Mouse (Mus musculus) adrenal gland, postnatal 14 days (tissue): ENCODE data around the gene Sigirr. TPM values are rescaled to one million over a fixed set of nuclear protein-coding genes. Genes with fewer than 3 reads are reported as not detected.
A peak's percentile ranks its signal among the peaks of the same experiment; 100 is the strongest.

ENCODE experiments used
- DNase-seq: peaks from one replicate; pipeline ENCODE4 v3.0.0; 2021; ENCODE audit warnings: mixed read lengths
- long read RNA-seq, 2 experiments: library from polyadenylated mRNA; stranded (forward); transcript quantifications; one replicate each; pipeline ENCODE4 v2.0.0; 2021
- total RNA-seq: library from RNA; stranded (reverse); gene quantifications from 2 replicates; pipeline ENCODE4 v1.2.3, GENCODE M21; 2021

Gene Sigirr
- 7.5 and 10.0 TPM in 2 replicates for total RNA-seq
- long read RNA-seq, experiment 1, partial matches to known transcripts, result 2 of 9 reads
- long read RNA-seq, experiment 1, other reads (novel, unspliced or antisense), result 7 of 9 reads
- long read RNA-seq, experiment 2, partial matches to known transcripts, result 2 of 8 reads
- long read RNA-seq, experiment 2, other reads (novel, unspliced or antisense), result 5 of 8 reads

DNA sequence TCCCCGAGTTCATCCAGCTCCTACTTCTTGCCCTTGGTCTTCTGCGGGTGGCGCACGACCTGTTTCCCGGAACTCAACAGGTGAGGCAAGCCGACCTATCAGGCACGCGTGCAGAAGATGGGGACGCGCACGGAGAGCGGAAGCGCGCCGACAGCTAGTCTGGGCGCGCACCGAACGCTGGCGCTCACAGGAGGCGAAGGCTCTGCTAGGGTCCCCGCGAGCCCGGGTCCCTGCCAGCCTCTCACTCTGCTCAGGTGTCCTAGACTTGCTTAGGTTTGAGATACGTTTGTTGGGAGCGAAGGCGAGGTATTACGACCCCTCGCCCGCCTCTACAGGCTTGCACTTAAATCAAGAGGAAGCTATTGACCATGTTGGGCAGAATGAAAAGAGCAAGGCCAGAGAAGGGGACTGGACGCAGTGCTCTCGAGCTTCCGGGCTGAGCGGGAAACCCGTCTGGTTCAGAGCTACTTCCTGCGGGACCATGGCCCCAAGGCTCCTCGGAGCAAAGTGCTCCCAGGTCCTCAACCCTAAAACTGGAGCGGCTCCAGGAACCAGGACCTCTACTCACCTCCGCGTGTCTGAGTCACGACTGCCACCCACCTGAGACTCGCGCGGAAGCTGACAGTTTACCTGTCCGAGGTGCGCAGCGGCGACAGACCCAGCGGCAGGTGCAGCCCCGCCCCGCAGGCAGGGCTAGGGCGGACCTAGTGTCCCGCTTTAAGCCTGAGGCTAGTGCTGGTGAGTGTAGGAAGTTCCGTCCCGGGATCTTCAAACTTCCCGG lies at the start of gene Sigirr:
TSS of gene Sigirr (minus strand) at position 662 of the 781 bp plus-strand sequence.
- peak; percentile 46 for DNase-seq

DNA sequence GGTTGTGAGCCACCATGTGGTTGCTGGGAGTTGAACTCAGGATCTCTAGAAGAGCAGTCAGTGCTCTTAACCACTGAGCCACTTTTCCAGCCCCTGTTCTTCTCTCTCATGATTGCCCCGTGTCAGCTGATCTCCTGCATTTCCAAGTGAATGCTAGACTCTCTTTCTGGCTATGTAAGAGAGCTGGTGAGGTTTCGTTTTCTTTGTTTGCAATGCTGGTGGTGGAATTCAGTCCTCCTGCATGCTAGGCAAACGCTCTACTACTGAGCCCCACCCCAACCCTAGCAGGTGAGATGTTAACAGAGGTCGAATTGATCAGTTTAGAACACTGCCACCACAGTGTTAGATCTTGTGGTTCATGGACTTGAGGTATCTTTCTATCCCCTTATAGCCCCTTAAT lies 48.3 kb upstream of the Sigirr start:
- DNase-seq, result no peak

DNA sequence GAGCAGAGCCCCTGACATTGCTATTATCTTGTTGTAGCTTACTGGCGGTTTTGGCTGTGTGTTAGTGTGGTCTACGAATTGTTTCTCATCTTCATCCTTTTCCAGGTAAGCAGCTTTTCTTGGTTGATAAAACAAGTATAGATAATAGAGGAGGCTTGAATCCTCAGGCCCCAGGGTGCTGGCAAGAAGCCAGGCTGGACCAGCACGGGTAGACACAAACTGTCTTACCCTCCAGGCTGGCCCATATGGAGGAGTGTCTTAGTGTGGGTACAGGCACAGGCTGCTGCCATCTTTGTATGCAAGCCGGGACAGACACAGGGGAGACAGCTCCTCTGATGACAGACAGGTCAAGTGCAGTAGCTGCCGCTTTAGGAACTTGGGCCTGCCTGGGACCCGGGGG lies 46.7 kb upstream of the Sigirr start:
- no peak for DNase-seq

DNA sequence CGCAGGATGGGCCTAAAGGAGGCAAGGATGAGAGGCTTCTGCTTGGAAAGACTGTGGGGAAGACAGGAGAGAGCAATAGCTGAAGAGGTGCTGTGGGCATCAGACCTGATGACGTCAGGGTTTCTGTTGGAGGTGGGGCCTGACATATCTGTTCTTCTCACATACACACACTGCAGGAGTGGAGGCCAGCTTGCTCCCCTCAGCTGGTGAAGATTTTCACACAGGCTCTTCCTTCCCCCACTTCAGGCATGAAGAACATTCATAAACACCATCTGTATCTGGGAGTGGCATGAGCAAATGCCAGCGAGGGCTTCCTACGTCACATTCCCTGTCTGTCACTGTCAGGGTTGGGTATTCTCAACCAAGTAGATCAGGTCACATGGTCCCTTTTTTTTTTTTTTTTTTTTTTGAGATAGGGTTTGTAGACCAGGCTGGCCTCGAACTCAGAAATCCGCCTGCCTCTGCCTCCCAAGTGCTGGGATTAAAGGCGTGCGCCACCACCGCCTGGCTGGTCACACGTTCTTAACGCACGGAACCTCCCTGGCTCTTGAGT lies 45.7 kb upstream of the Sigirr start:
- no peak for DNase-seq

DNA sequence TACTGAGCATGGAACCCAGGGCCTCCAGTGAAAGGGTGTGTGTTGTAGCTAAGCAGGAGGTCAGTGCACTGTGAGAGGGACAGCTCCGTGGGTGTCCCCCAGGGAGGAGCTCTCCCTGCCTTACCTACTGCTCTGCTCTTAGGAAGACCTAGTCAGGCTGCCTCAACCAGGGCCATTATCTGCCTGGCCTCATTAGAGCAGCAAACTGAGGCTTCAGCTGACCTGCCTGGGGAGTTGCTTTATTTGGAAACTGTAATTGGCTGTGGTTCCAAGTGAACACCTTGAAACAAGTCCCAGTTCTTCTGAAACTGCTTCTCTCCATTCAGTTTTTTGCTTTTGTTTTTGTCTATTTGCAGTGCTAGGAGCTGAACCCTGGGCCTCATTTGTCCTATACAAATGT lies 45.0 kb upstream of the Sigirr start:
- no peak for DNase-seq

DNA sequence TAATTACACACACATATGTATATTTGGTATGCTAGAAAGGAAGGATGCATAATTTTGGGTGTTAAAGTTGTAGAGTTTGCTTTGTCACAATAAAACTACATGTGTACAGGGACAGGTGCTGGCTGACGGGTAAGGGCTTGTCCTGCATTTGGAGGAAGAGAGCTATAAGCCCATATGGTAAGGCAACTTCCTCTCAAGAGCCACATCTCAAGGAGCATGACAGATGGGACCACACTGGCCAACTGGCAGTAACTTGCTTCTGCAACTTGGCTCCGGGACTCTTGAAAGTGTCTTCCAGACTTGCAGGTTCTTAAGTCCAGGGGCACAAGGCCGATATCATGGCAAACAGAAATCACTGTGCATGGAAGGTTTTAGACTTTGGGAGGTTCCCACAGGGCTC lies 44.3 kb upstream of the Sigirr start:
- DNase-seq, result no peak

DNA sequence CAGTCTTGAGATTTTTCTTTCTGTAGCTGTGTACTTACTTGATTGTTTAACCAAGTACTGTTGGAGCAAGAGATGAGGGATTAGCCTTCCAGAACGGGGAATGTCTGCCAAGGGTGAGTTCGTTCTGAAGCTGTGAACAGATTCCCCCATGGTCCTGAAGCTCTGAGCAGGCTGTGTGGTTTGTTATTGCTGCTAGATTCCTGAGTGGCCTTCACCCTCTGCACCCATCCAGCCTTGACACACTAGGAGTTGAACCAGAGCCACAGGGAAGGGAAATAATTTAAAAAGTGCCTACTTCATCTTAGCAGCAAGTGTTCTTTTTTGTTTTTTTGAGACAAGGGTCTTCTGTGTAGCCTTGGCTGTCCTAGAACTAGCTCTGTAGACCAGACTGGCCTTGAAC lies 43.5 kb upstream of the Sigirr start:
- DNase-seq, result peak; percentile 32

DNA sequence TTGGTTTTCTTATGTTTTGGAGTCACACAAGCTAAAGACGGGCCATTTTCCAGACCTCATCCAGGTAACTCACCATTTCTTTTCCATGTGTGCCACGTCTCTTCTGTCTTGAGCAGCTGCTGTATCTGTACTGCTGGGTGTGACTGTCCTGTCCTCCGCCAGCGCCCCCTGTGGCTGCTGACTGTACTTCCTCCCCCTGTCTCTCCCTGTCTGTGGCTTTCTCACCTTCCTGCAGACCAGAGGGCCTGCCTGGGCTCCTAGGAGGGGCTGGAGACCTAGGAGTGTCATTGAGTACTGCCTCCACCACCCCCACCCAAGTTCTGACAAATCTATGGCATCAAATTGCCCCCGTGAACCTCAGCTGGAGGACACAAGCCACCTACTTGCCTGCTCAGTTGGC lies 42.7 kb upstream of the Sigirr start:
- peak; percentile 83 for DNase-seq

DNA sequence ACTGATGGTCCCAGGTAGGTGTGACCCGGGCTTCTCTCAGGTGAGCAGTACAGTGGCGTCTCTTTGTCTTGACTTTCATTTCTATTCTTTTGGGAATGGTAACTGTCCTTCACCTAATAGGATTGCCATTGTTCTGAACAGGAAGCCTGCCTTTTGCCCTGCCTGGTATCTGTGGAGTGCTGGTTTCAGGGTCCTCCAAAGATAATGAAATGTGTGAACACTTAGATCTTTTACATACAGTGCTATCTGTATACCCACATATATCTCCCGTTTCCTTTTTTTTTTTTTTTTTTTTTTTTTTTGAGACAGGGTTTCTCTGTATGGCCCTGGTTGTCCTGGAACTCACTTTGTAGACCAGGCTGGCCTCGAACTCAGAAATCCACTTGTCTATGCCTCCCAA lies 41.0 kb upstream of the Sigirr start:
- DNase-seq, result no peak

DNA sequence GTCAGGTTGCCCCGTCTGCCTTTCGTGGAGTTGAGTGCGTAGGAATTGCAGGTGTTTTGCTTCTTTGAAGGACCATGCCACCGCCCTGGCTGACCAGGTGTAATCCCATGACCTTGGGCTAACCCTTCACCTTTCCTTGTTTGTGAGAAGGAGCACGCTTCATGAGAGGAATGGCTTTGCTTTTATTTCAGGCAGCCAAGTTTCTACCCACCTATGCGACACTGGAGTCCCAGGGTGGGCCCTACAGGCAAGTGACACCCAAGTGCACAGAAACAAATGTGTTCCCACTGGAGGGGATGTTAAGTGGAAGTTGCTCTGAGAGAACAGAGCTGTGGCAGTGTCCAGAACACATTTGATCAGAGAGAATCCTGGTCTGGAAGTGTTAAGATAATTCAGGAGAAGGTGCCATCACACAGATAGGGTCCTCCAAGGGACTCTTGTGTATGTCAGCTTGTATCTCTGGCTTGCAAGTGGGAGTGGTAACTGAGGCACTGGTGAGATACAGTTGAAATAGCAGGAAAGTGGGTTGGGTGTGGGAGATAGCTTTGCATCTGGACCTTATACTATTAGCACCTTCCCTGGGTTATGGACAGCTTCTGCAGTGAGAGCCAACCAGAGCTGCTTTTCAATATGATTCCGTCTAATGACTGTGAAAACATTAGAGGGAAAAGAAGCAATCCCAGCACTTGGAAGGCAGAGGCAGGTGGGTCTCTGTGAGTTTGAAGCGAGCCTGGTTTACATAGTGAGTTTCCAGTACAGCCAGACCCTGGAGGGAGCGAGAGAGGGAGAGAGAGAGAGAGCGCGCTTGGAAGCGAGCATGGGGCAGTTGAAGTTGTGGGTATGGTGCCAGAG lies 31.8 kb upstream of the Sigirr start:
- DNase-seq, result no peak

DNA sequence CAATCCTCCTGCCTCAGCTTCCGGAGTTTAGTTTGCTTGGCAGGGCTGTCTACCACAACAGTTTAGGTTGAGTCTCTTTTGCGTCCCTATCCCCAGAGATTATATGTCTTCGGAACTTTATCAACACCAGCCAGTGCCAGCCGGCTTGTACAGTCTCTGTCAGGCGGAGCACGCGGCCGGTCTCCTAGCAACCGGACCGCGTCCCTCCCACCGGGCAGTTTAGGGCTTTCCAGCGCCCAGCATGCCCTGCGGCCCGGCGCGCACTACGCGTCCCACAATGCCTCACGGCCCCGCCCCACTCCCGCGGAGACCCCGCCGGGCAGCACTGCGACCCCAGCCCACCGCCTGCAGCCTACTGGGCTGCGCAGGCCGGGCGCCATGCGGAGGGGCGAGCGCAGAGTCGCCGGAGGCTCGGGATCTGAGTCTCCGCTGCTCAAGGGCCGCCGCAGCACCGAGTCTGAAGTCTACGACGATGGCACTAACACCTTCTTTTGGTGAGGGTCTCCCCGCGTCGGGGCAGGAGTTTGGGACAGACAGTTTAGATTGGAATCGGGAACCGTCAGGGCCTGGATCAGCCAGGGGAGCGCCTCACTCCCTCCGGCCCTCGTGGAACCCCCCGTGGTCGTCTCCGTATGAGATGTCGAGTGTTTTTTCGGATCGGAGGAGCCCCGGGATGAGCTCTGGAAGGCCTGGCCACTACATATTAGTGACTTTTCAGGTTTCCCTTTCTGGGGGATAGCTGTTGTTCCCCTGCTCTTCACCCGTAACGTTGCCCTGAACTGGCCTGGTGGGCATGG lies 30.9 kb upstream of the Sigirr start:
- peak; percentile 94 for DNase-seq

DNA sequence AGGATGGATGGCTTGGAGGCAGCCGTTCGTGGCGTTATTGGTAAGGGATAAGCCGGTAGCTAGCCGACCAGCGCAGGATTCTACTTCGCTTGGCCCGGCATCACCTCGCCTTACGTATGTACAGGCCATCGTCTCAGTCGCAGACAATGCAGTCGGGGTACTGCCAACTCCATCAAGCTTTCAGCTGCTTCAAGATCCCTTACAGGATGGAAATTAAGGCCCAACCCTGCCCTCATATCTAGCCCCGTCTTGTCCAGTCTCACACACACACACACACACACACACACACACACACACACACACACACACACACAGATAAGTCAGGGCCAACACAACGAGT lies 23.1 kb upstream of the Sigirr start:
- no peak for DNase-seq

DNA sequence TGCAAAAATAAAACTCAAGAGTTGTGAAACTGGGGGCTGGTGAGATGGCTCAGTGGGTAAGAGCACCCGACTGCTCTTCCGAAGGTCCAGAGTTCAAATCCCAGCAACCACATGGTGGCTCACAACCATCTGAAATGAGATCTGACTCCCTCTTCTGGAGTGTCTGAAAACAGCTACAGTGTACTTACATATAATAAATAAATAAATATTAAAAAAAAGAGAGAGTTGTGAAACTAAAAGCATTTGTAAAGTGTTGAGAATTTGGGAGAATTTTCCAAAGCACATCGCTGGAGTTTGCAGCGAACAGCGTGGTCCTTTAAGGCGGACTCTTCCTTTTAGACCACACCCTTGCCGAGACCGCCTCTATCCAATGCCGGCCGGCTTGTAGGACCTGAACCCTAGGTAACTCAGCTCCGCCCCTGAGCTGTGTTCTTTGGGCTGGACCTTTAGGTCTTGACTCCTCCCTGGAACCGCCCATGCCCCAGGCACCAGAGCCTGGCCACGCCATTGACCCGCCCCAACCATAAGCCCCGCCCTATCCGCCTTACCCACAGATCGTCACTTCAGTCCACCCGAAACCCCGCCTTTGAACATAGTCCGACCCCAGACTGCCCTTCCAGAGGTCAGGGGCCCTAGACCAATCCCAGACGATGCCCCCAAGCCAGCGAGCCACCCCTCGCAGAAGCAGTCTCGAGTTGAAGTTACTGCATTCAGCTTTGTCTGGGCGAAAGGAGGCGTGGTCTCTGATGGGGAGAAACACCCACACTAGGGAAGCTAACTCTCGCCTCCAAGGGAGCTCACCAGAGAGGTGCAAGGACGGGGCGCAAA lies 22.5 kb upstream of the Sigirr start:
- peak; percentile 96 for DNase-seq

DNA sequence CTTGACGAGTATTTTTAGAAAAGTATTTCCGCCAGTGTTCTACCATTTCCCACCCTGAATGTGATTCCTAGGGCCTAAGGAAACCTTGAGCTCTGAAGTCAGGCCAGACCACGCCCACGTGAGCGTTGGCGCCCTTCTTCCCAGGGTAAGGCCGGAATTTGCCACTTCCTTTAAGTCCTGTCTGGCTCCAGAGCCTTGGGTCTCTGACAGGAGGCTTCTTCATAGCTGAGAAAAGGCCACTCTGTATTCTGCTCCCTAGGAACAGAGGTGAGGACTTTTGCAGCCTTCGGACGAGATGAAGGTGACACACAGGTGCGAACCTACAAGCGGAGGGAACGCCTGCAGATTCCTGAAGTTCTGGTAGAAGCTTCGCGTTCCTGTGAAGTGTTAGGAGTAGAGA lies 21.9 kb upstream of the Sigirr start, which contains the start of gene Ptdss2:
TSS of gene Ptdss2 (plus strand) at position 138 of the 400 bp plus-strand sequence.
- peak; percentile 55 for DNase-seq

DNA sequence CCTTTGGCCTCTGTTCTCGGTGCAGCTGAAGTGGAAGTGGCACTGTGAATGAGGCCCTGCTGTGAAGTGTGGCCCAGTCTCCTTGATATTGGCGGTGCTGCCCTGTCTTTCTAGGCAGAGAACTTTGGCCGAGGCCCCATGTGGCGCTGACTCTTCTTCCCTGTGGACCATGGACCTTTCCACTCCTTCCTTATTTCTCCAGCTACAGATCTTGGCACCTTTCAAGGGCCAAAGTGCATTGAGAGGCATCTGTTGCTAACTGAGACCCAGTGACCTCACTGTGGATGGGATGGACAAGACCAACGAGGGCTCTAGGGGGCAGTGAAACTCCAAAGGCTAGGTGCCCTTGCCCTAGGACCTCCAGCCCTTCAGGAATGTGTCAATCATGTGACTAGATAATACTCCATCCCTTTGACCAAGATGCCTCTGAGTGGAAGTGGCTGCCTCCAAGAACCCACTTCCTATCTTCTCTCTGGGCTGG lies 20.7 kb upstream of the Sigirr start:
- DNase-seq, result peak; percentile 55

DNA sequence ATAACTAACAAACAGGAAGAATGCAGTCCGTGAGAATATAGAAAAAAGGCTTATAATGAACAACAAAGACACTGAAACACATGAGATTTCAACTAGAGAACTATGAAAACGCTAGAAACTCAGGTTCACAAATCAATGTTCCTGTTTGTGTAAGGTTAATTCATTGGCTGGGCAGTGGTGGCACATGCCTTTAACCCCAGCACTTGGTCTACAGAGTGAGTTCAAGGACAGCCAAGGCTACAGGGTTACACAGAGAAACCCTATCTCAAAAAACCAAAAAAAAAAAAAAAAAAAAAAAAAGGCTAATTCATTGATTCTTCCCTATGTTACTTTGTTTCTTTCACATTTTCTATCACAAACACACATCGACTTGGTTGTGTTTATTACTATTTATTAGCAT lies 20.2 kb upstream of the Sigirr start:
- no peak for DNase-seq

DNA sequence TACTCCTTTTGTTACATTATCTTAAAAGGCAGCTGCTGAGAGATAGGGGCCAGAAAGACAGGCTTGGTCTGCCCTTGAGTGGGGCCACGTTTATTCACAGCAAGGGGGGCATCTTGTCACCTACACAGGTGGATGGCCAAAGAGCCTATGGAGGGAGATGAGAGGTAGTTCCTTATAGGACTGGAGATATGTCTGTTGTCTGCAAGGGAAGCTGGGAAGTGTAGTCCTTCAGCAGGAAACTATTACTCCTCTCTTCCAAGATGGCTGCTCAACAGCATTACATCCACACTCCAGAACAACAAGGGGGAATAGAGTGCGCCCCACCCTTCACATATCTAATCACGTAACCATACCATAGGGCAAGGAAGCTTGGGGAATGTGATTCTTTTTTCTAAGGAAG lies 19.1 kb upstream of the Sigirr start:
- DNase-seq, result no peak

DNA sequence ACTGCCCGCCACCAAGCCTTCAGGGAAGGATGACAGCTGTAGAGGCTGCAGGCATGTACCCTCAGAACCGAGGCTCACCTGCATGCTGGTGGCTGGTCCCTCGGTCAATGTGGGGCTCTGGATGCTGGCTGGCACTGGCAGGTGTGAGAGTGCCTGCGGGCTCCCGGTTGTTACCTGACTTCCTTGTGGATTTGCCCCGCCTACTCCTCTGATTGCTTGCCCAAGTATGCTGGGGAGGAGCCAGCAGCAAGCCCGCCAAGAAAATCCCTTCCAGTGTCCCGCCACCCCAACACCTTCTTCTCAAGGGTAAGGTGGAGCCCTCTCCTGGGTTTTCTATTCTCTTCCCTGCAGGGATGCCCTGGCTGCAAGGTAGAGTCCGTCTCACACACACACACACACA lies 17.3 kb upstream of the Sigirr start, which contains the start of gene Ano9:
TSS of gene Ano9 (minus strand) at position 171 of the 400 bp plus-strand sequence.
- no peak for DNase-seq

DNA sequence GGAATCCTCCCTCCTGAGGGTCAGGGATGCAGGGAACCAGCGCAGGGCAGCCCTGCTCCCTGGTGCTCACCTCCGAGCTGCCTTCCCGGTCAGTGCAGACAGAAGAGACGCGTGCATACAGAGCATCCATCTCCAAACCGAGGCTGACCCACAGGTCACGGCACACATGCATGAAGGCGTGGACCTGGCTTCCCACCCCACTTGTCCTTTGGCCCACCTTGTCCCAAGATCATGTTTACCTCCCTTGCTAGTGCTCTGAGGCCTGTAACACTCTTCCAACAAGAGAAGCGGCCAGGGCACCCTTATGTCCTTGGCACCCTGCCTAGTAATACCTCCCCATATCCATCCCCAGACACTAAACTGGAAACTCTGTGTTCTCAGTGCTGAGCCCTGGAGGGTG lies 15.5 kb upstream of the Sigirr start:
- no peak for DNase-seq

DNA sequence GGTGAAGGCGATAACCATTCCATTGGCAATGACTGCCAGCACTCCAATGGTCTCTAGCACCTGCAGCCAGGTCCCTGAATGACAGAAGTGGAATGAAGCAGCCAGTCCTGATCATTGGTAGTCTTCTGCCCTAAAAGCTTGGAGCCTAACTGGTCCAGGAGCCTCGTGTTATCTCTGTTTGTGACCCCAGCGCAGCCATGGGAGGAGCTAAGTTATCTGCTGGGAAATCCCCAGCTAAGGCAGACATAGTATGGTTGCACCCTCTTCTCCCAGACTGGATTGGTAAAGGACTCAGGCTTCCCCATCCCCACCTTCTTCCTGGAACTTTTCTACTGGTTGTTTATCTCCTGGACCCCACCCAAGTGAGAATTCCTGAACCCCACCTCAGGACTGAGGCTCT lies 2.8 kb upstream of the Sigirr start:
- DNase-seq, result no peak

DNA sequence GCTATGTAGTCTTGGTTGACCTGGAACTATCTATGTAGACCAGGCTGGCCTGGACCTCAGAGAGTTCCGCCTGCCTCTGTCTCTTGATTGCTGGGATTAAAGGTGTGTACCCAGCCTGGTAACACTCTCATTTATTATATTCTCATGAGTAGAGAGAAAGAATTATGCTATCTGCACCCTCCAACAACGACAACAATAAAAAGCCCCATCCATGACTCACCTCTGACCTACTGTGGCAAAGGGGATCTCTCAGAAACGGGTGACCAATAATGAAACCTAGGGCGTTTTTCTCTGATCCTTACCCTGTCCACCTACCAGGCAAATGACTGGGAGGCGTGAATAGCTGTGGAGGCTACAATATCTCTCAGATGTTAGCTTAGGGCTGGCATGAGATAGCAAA lies 3.2 kb downstream of the Sigirr start:
- no peak for DNase-seq
